Mouse (Mus musculus): ENCODE results near the gene Gm16253. TPM values are rescaled to one million over a fixed set of nuclear protein-coding genes. Genes with fewer than 3 reads are reported as not detected.

Gene Gm16253
- polyA plus RNA-seq, 1 experiment: 0.20 TPM

DNA sequence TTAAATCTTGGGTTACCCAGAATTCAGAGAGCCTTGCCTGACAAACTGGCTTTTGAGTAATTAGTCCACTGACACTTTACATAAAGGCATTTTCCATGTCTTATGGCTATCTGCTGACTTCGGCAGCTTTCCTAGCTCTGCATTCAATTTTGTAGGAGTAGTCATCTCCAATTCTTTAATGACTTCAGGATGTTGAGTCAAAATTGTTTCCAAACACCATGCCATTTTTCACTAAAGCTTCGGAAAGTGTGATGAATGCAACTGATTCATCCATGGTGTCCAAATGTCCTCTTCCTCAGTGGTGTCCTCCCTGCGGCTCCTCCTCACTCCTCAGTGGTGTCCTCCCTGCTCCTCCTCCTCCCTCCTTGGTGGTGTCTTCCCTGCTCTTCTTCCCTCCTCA is 41.2 kb downstream of the Gm16253 start:
- H3K27me3 ChIP-seq (ENCODE audit: control insufficient read depth, insufficient read depth, insufficient read length): no peaks in the 10 kb centered on the region
- H3K36me3 ChIP-seq (ENCODE audit: control insufficient read depth, insufficient read depth): peaks cover 19% of the 10 kb centered on the region
- no peak for TF ChIP-seq USF1 (IDR thresholded peaks at IDR 0.05; ENCODE audit: low read depth)
- no peak for TF ChIP-seq CTCF (IDR thresholded peaks at IDR 0.05; ENCODE audit: control insufficient read depth, insufficient read depth, insufficient read length)
- TF ChIP-seq CEBPB (IDR thresholded peaks at IDR 0.05; ENCODE audit: low read depth): no peak
- no peak for TF ChIP-seq FOSL1 (IDR thresholded peaks at IDR 0.05; ENCODE audit: insufficient read depth, low read length, poor library complexity, severe bottlenecking)
- no peak for TF ChIP-seq MYOD1 (IDR thresholded peaks at IDR 0.05; ENCODE audit: control insufficient read depth, insufficient read length, low read depth)
- TF ChIP-seq MYOG (IDR thresholded peaks at IDR 0.05; ENCODE audit: control insufficient read depth, extremely low read depth, insufficient read length): no peak
- no peak for TF ChIP-seq MAX (IDR thresholded peaks at IDR 0.05)
- no peak overlapping the region for H3ac ChIP-seq (ENCODE audit: control insufficient read depth, insufficient read length, low read depth)
- H3K4me3 ChIP-seq (ENCODE audit: insufficient read depth, poor library complexity, severe bottlenecking): no peak overlapping the region
- no peaks in the 10 kb centered on the region for H3K79me2 ChIP-seq (ENCODE audit: control insufficient read depth, insufficient read depth)
- H3K79me3 ChIP-seq (ENCODE audit: low read depth): no peaks in the 10 kb centered on the region

GRCm38 (mm10) chr3:96623201-96623600 is 46.4 kb downstream of the Gm16253 start:
- no peak for TF ChIP-seq USF1 (IDR thresholded peaks at IDR 0.05; ENCODE audit: low read depth)
- TF ChIP-seq MYOD1 (IDR thresholded peaks at IDR 0.05; ENCODE audit: control insufficient read depth, insufficient read length, low read depth): no peak
- TF ChIP-seq CEBPB (IDR thresholded peaks at IDR 0.05; ENCODE audit: low read depth): no peak
- no peak for TF ChIP-seq MYOG (IDR thresholded peaks at IDR 0.05; ENCODE audit: control insufficient read depth, extremely low read depth, insufficient read length)
- no peak for TF ChIP-seq FOSL1 (IDR thresholded peaks at IDR 0.05; ENCODE audit: insufficient read depth, low read length, poor library complexity, severe bottlenecking)
- no peak for TF ChIP-seq MAX (IDR thresholded peaks at IDR 0.05)
- no peak for TF ChIP-seq CTCF (IDR thresholded peaks at IDR 0.05; ENCODE audit: control insufficient read depth, insufficient read depth, insufficient read length)
- Histone ChIP-seq H3K79me2 (ENCODE audit: control insufficient read depth, insufficient read depth) (no peaks in the 10 kb centered on the region), H3K36me3 (ENCODE audit: control insufficient read depth, insufficient read depth) (peaks cover 26% of the 10 kb centered on the region), H3K27me3 (ENCODE audit: control insufficient read depth, insufficient read depth, insufficient read length) (no peaks in the 10 kb centered on the region), H3K4me3 (ENCODE audit: insufficient read depth, poor library complexity, severe bottlenecking) (no peak overlapping the region), H3K79me3 (ENCODE audit: low read depth) (no peaks in the 10 kb centered on the region), H3ac (ENCODE audit: control insufficient read depth, insufficient read length, low read depth) (no peak overlapping the region)

- peak within 1 kb of the TSS; percentile 85 for H3ac ChIP-seq (ENCODE audit: control insufficient read depth, insufficient read length, low read depth)
- peak; percentile 73 for TF ChIP-seq MAX (IDR thresholded peaks at IDR 0.05)
- no peak for TF ChIP-seq FOSL1 (IDR thresholded peaks at IDR 0.05; ENCODE audit: insufficient read depth, low read length, poor library complexity, severe bottlenecking)
- peaks cover 50% of the 10 kb centered on the region for H3K79me2 ChIP-seq (ENCODE audit: control insufficient read depth, insufficient read depth)
- H3K4me3 ChIP-seq (ENCODE audit: insufficient read depth, poor library complexity, severe bottlenecking): peak within 1 kb of the TSS; percentile 78
- H3K79me3 ChIP-seq (ENCODE audit: low read depth): peaks cover 29% of the 10 kb centered on the region
- peaks cover 34% of the 10 kb centered on the region for H3K36me3 ChIP-seq (ENCODE audit: control insufficient read depth, insufficient read depth)
- no peaks in the 10 kb centered on the region for H3K27me3 ChIP-seq (ENCODE audit: control insufficient read depth, insufficient read depth, insufficient read length)
Observed at GRCm38 (mm10) chr3:96629729-96630600, 53.2 kb downstream of the Gm16253 start, which contains the start of gene Rbm8a. Gene Rbm8a, plus strand, starts transcription at chr3:96629933.

Other genes starting within 250 kb of the Gm16253 start
- not detected for gene BC107364, start 124.7 kb upstream of the Gm16253 start, polyA plus RNA-seq (2012; fragmentation: generic; extraction: Trizol)
- gene Hfe2, start 51.8 kb upstream of the Gm16253 start, polyA plus RNA-seq (2012; fragmentation: generic; extraction: Trizol): 0.23 TPM
- gene Txnip, start 19.0 kb upstream of the Gm16253 start, polyA plus RNA-seq (2012; fragmentation: generic; extraction: Trizol): 1.2 TPM
- 6.2 TPM for gene Polr3gl, start 17.2 kb downstream of the Gm16253 start, polyA plus RNA-seq (2012; fragmentation: generic; extraction: Trizol)
- 3.7 TPM for gene Ankrd34a, start 19.7 kb downstream of the Gm16253 start, polyA plus RNA-seq (2012; fragmentation: generic; extraction: Trizol)
- gene Lix1l, start 24.2 kb downstream of the Gm16253 start, polyA plus RNA-seq (2012; fragmentation: generic; extraction: Trizol): 24.2 TPM
- 80.3 TPM for gene Rbm8a, start 52.9 kb downstream of the Gm16253 start, polyA plus RNA-seq (2012; fragmentation: generic; extraction: Trizol)
- gene Pex11b, start 58.4 kb downstream of the Gm16253 start, polyA plus RNA-seq (2012; fragmentation: generic; extraction: Trizol): 19.9 TPM
- 0.01 TPM for gene Gm42957, start 58.5 kb downstream of the Gm16253 start, polyA plus RNA-seq (2012; fragmentation: generic; extraction: Trizol)
- 1.2 TPM for gene Itga10, start 68.6 kb downstream of the Gm16253 start, polyA plus RNA-seq (2012; fragmentation: generic; extraction: Trizol)
- 0.09 TPM for gene Ankrd35, start 93.1 kb downstream of the Gm16253 start, polyA plus RNA-seq (2012; fragmentation: generic; extraction: Trizol)
- gene Pias3, start 119.4 kb downstream of the Gm16253 start, polyA plus RNA-seq (2012; fragmentation: generic; extraction: Trizol): 19.2 TPM
- 3.2 TPM for gene Nudt17, start 131.6 kb downstream of the Gm16253 start, polyA plus RNA-seq (2012; fragmentation: generic; extraction: Trizol)
- 36.1 TPM for gene Polr3c, start 150.6 kb downstream of the Gm16253 start, polyA plus RNA-seq (2012; fragmentation: generic; extraction: Trizol)
- gene Rnf115, start 150.7 kb downstream of the Gm16253 start, polyA plus RNA-seq (2012; fragmentation: generic; extraction: Trizol): 13.5 TPM